Mouse (Mus musculus): Measurements from ENCODE around the gene Trim16.

Trim16 gene

GRCm38 (mm10) chr11:62891763-62892162 is 71.7 kb downstream of the Trim16 start:
- DNase-seq (ENCODE audit: low read depth, low spot score): no peak

All from CD4-positive, CD25-positive, alpha-beta regulatory T cell, adult 2 months (primary cell).